Mouse (Mus musculus) heart, adult 8-10 months (tissue): ENCODE data around the gene Defa31. TPM values are rescaled to one million over a fixed set of nuclear protein-coding genes. Genes with fewer than 3 reads are reported as not detected.
"Not testable (repeated sequence)": the region's sequence is repeated elsewhere in the genome, so short reads cannot be mapped to it uniquely, and the experiment has no call there.

Experiments used
- DNase-seq: peaks from one replicate; pipeline ENCODE4 v3.0.0; 2022; ENCODE audit warnings: low spot score
- total RNA-seq, 4 experiments: library from RNA; stranded (reverse); gene quantifications; 2 replicates each; pipeline ENCODE4 v1.2.4; 2022

Defa31 gene
- total RNA-seq: not detected

DNA sequence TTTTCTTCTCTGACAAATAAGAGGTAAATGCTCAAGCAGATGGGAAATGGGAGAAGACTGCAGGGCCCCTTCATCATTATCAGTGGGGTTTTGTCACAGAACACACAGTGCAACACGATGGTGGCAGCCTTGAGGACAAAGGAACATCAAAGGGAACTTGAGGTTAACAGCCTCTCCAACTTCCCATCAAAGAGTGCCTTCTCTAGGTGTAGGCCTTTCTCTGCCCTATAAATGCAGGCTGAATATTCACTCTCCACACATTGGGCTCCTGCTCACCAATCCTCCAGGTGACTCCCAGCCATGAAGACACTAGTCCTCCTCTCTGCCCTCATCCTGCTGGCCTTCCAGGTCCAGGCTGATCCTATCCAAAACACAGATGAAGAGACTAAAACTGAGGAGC is at the start of gene Defa31:
Gene Defa31 (plus strand): TSS at position 301 of the 400 bp plus-strand sequence.
- DNase-seq: not testable (repeated sequence)

DNA sequence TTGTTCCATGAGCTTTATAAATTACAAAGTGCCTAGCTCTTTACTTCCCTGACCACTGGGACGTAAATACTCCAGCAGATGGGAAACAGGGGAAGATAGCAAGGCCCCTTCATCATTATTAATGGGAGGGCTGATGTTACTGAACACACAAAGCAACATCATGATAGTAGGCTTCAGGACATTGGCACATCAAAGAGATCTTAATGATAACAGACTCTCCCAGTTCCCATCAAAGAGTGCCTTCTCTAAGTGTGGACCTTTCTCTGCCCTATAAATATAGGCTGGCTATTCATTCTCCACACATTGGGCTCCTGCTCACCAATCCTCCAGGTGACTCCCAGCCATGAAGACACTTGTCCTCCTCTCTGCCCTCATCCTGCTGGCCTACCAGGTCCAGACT is 29.4 kb upstream of the Defa31 start, which contains the start of gene Defa22:
Gene Defa22 (plus strand): TSS at position 301 of the 400 bp plus-strand sequence.
- DNase-seq: not testable (repeated sequence)

DNA sequence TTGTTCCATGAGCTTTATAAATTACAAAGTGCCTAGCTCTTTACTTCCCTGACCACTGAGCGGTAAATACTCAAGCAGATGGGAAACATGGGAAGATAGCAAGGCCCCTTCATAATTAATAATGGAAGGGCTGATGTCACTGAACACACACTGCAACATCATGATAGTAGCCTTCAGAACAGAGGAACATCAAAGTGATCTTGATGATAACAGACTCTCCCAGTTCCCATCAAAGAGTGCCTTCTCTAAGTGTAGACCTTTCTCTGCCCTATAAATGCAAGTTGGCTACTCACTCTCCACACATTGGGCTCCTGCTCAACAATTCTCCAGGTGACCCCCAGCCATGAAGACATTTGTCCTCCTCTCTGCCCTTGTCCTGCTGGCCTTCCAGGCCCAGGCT is 9.8 kb downstream of the Defa31 start, which contains the start of gene Gm15293:
Gene Gm15293 (plus strand): TSS at position 301 of the 400 bp plus-strand sequence.
- DNase-seq: not testable (repeated sequence)

Other genes with a start within 250 kb of the Defa31 start
- not detected for gene AY761185, start 246.9 kb upstream of the Defa31 start, total RNA-seq
- not detected for gene Defa21, start 166.1 kb upstream of the Defa31 start, total RNA-seq
- not detected for gene Defa23, start 136.6 kb upstream of the Defa31 start, total RNA-seq
- not detected for gene Defa35, start 126.6 kb upstream of the Defa31 start, total RNA-seq
- gene Defa25, start 107.2 kb upstream of the Defa31 start, total RNA-seq: not detected
- not detected for gene Gm14851, start 95.6 kb upstream of the Defa31 start, total RNA-seq
- not detected for gene Defa30, start 57.0 kb upstream of the Defa31 start, total RNA-seq
- gene Defa22, start 29.3 kb upstream of the Defa31 start, total RNA-seq: not detected
- gene Gm15293, start 9.9 kb downstream of the Defa31 start, total RNA-seq: not detected
- not detected for gene Gm15292, start 58.1 kb downstream of the Defa31 start, total RNA-seq
- gene Defa27, start 123.9 kb downstream of the Defa31 start, total RNA-seq: not detected
- gene Defa29, start 135.4 kb downstream of the Defa31 start, total RNA-seq: not detected
- gene Defa2, start 186.9 kb downstream of the Defa31 start, total RNA-seq: not detected
- gene Defa33, start 200.2 kb downstream of the Defa31 start, total RNA-seq: not detected
- gene Defa36, start 235.8 kb downstream of the Defa31 start, total RNA-seq: not detected